Mouse (Mus musculus) megakaryocyte, embryonic 14.5 days (primary cell): ENCODE measurements at regions not wholly inside any gene's neighbourhood (a gene's known extent, or its start where the extent isn't known, plus 50 kb on each side); places are given as distances from the start of the nearest gene placed in this dataset.

ENCODE experiments used
- FLI1 ChIP-seq: IDR thresholded peaks from 2 replicates; pipeline ENCODE4 v1.6.1; 2012; ENCODE audit warnings: low read length, inconsistent platforms, mixed read lengths
- GATA1 ChIP-seq: IDR thresholded peaks from 3 replicates; pipeline ENCODE4 v1.6.1; 2012; ENCODE audit warnings: mixed read lengths, low read length, inconsistent platforms, borderline replicate concordance

DNA sequence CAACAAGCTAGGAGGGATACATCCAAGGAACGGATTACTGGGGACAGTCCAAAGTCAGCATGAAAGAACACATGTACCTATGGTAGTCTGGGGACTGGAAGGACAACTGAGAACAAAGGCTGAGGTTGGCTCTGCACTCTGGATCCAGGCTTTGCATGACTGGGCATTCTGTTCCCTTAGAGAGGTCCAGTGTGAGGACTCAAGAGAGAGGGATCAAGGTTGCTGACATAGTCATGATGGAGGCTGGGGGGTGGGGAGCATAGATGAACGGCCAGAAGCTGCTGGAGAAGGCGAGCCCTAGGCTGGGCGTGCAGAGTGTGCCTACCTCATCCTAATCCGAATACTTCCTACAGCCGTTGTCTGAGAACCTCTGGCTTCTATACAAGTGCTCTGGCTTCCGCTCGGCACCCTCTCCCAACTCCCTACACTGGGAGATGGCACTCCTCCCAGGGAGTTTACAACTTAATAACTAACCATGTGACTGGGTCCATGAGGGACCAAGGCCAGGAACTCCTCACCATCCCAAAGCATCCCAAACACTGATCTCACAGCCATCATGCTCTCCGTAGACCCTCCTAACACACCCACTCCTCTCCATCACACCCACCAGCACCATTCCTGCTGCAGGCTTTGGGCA is 75.7 kb upstream of the Tle3 start:
- TF ChIP-seq GATA1 (no peak), FLI1 (no peak)
